Mouse (Mus musculus) monocyte, adult 2 months (primary cell): ENCODE measurements around the gene Gm10192.
"Not testable (repeated sequence)": the region's sequence is repeated elsewhere in the genome, so short reads cannot be mapped to it uniquely, and the experiment has no call there.

ENCODE experiments used
- DNase-seq, 2 experiments: peaks; one replicate each; pipeline ENCODE4 v3.0.0; 2022; ENCODE audit warnings: low spot score in 2 of 2, low read depth in 1 of 2

Gene Gm10192

GRCm38 (mm10) chr4:97183066-97183465 is at the start of gene Gm10192:
Gm10192 (minus strand) TSS chr4:97183166.
- not testable (repeated sequence) for DNase-seq

DNA sequence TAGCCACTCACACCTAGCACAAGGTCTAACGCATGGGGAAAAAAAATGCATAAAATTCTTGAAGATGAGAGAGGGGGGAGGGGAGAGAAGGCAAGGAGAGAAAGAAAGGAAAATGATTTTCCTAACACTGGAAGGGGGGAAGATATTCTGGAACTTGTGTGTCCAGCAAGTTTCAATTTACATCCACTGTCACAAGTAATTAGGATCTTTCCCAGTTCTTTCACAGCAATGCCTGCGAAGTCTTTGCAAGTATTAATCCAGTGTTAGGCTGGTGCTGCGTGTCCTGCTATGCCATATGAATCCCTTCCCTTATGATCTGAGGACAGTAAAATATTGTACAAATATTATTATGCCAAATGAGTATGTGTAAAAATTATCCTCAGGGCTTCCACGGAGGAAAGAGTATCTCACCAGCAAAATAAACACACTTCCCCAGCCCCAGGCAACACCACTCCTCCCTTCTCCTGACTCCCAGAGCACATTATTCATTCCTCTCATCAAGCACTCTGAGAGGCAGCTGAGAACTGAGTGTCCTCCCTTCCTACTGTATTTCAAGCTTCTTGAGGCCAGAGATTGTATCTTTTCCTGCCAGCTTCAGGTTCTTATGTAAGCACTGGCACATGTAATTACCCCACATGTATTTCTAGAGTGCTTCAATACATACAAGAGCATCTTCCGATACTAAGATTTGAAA is 47.6 kb upstream of the Gm10192 start:
- DNase-seq, result no peak

- no peak for DNase-seq
Measured at GRCm38 (mm10) chr4:97219701-97220100, 36.7 kb upstream of the Gm10192 start.

DNA sequence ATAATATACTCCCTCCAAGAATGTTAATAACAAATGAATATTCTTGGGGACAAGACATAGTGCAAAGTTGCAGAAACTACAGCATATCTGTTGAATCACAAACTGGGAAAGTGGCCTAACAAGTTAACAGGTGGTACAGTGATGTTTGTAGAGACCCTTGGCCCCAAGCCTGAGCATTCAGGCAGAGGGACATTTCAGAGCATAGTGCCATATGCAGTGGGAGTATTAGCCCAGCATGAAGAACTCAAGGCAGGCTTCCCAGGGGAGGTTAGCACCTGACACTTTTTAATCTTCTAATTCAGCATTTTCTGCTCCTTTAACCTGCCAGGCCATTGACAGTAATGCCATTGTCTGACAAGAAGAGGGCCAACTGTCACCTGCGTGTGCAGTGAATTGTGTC is 34.9 kb upstream of the Gm10192 start:
- no peak for DNase-seq

DNA sequence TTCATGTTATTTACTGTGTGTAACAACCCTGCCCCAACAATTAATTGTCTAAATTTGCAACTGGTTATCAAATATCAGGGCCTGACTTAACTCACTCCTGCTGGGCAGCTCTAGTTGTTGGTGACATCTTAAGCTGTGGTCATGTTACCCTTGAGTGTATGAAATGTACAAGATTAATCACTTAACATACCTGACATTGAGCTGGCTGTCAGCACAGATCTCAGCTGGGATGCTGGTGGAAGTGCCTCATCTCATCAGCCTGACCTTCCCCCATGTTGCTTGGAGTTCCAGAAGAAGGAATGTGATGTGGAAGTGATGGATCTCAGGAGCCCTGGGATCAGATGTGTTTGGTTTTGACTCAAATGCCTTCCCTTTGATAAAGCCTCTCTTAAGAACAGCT is 29.5 kb upstream of the Gm10192 start:
- no peak for DNase-seq

DNA sequence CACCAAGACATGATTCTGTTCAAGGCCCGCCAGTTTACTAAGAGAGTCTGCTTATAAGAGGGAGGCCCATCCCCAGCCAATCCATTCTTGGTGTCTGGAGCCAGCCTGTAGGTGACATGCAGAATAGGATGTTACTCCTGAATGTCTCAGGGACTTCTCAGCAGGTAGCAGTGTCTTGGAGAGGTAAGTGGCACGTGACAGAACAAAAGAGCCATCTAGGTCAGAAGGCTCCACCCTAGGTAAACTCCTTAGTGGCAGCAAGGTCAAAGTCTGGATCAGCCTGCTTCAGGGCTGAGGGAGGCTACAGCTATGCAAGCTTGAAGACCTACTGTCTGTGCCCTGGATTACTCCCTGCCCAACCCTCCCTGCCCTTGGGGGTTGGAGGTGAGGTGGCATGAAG is 20.0 kb upstream of the Gm10192 start:
- not testable (repeated sequence) for DNase-seq

DNA sequence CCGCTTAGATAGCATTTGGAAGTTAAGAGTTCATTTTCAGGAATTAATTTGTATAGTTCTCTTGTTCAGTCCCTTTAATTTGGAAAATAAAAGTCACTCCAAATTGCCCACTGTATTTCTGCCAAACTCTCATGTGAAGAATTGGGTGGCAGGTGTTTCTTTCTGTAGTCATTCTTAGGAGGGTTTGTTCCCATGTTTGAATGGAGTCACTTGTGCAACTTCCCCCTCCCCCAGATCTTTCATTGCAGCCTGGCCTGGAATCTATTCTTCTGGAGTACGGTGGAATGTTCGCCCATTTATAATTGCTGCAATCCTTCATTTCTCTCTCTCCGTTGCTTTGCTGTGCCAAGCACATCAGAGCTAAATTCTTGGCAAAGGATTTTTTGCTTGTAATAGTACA is 10.2 kb upstream of the Gm10192 start:
- DNase-seq, result no peak

GRCm38 (mm10) chr4:97192601-97193000 is 9.6 kb upstream of the Gm10192 start:
- no peak for DNase-seq

DNA sequence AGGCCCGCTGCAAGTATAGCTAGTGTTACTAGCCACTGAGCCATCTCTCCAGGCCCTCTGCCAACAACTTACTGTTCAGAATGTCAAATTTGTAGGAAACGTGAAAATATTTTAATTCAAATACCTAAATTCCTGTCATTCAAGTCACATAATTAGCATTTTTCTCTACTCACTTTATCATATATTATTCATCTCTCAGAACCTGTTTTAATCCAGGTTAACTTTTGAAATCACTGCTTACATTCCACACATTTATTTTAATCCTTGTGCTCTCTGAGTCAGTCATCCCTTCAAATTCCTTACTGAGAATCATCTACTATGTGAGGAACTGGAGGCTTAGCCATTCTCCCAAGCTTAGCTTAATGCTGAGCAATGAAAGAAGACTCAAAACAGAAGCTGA is 2.6 kb downstream of the Gm10192 start:
- no peak for DNase-seq

DNA sequence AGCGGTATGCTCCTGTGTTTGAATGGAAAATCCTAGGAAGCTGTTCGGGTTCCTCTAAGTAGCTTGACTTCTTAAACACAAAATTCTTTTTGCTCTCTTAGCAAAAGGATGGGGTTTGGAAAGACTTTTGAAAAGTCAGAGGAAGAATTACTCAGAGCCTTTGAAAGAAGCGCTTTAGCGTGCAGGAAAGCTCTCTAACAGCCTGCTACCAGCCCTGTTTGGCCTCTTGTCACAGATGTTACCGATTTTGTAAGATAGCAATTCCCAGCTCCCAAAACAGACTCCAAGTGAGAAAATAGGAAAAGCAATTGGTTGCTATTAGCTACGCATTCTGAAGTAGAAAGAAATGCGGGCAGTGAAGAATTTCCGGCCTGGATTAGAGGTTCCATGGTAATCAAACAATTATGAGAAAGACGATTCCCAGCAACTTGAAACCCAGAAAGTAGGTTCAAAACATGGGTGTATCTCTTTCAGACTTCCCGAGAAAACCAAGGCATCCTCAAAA is 26.1 kb downstream of the Gm10192 start:
- DNase-seq, result no peak

GRCm38 (mm10) chr4:97156084-97156483 is 26.9 kb downstream of the Gm10192 start:
- DNase-seq, result no peak

GRCm38 (mm10) chr4:97153554-97153953 is 29.4 kb downstream of the Gm10192 start:
- no peak for DNase-seq

DNA sequence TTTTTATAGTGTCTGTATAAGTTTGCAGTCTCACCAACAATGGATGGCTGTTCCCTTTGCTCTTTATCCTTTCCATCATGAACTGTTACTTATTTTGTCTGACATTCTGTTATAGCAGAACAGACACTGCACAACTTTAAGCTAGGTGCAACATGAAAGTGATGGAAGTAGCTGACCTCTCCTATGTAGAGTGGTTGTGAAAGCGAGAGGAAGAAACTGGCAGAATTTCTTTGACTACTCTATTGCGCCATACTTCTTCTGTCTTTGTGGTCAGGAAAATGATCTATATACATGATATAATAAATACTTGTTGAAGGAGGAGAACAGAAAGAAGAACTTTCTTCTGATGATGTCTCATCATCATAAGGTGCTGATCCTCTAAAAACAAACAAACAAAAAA is 40.5 kb downstream of the Gm10192 start:
- DNase-seq, result no peak
